Mouse (Mus musculus) heart, adult 2 months (tissue): ENCODE results near the gene Ttc33. TPM values are rescaled to one million over a fixed set of nuclear protein-coding genes. Genes with fewer than 3 reads are reported as not detected.

Source experiments
- DNase-seq, 2 experiments: peaks; one replicate each; pipeline ENCODE4 v3.0.0; 2021
- H3K27ac ChIP-seq: fragments of 200-600 bp; 2 replicates; pipeline ENCODE4 v1.8.1; 2022
- H3K27me3 ChIP-seq: fragments of 200-500 bp; 2 replicates; pipeline ENCODE4 v1.6.1; 2012; ENCODE audit warnings: mild to moderate bottlenecking, low read length, inconsistent platforms, mixed read lengths; ENCODE audit not compliant: control insufficient read depth, insufficient read depth
- H3K36me3 ChIP-seq: fragments of 200-500 bp; 2 replicates; pipeline ENCODE4 v1.6.1; 2012; ENCODE audit warnings: low read length, inconsistent platforms; ENCODE audit not compliant: control insufficient read depth, insufficient read depth
- H3K4me1 ChIP-seq: fragments of 200-500 bp; 2 replicates; pipeline ENCODE4 v1.6.1; 2011; ENCODE audit warnings: low read length; ENCODE audit not compliant: control insufficient read depth, insufficient read depth
- H3K4me3 ChIP-seq: fragments of 200-600 bp; 2 replicates; pipeline ENCODE4 v1.8.1; 2022
- H3K79me2 ChIP-seq: fragments of 200-500 bp; replicated peaks from 2 replicates; pipeline ENCODE4 v1.6.1; 2012; ENCODE audit warnings: mild to moderate bottlenecking, inconsistent platforms, low read length, moderate library complexity, mixed read lengths; ENCODE audit not compliant: control insufficient read depth, insufficient read depth
- H3K9ac ChIP-seq: fragments of 200-500 bp; 2 replicates; pipeline ENCODE4 v1.6.1; 2012; ENCODE audit warnings: low read depth, mild to moderate bottlenecking, control low read depth, inconsistent platforms, low read length, mixed read lengths
- CTCF ChIP-seq: fragments of 200-600 bp; IDR thresholded peaks from 2 replicates; pipeline ENCODE4 v1.8.1; 2022; ENCODE audit warnings: antibody characterized with exemption, mild to moderate bottlenecking, moderate library complexity
- EP300 ChIP-seq: fragments of 200-500 bp; IDR thresholded peaks from 2 replicates; pipeline ENCODE4 v1.6.1; 2011; ENCODE audit warnings: low read depth, low read length, control low read depth; ENCODE audit not compliant: insufficient read depth
- POLR2A ChIP-seq: fragments of 200-500 bp; IDR thresholded peaks from 2 replicates; pipeline ENCODE4 v1.6.1; 2011; ENCODE audit warnings: mild to moderate bottlenecking, low read depth, low read length, control low read depth; ENCODE audit not compliant: insufficient read depth
- WGBS: fragments of 180-500 bp; shearing (Covaris S2); methylation state at CpG from one replicate; pipeline ENCODE4 v1.1.7; 2018; 5-methylcytosine and 5-hydroxymethylcytosine counted together
- intact Hi-C: fragments of 180-260 bp; cut with DNase I; formaldehyde crosslinking; loops from one replicate; pipeline ENCODE4 v1.15.1; 2025
- polyA plus RNA-seq: library from polyadenylated mRNA; depleted of rRNA; stranded (reverse); fragments of >200 nt; gene quantifications from 2 replicates; pipeline ENCODE4 v1.2.3, GENCODE M21; 2012
- total RNA-seq, 2 experiments: library from RNA; stranded (reverse); gene quantifications; 2 replicates each; pipeline ENCODE4 v1.2.3; 2021

Gene Ttc33
- total and polyA plus RNA-seq, 3 experiments, result 10.4 to 45.2 (median 37.5) TPM

- no peak for TF ChIP-seq EP300
- TF ChIP-seq CTCF, result no peak
- no peak for TF ChIP-seq POLR2A
- H3K79me2 ChIP-seq, result peaks cover 2% of the 10 kb centered on the region; the same call in 1 of the 2 replicates
- no peak overlapping the region for H3K27ac ChIP-seq
- H3K27me3 ChIP-seq, result no peaks in the 10 kb centered on the region
- no peak for DNase-seq
- H3K36me3 ChIP-seq, result no peaks in the 10 kb centered on the region
- H3K9ac ChIP-seq, result no peak overlapping the region
- H3K4me3 ChIP-seq, result no peak overlapping the region
- intact Hi-C loops, result loop anchor here (2.0 to 5.0 kb wide), 2 partner anchors 25 to 35 kb away; partner anchors contain the start of genes Card6 and Rpl37
- WGBS, result 52% methylated on average over 5 of the region's 5 CpGs
- peaks cover 6% of the 10 kb centered on the region for H3K4me1 ChIP-seq
These were observed 43.3 kb upstream of the Ttc33 start for GRCm38 (mm10) chr15:5142047-5142446.

GRCm38 (mm10) chr15:5142714-5143113 lies 42.6 kb upstream of the Ttc33 start:
- no peaks in the 10 kb centered on the region for H3K27me3 ChIP-seq
- no peak overlapping the region for H3K9ac ChIP-seq
- no peaks in the 10 kb centered on the region for H3K36me3 ChIP-seq
- TF ChIP-seq POLR2A (no peak), EP300 (no peak), CTCF (no peak)
- 52% methylated on average over 5 of the region's 5 CpGs for WGBS
- H3K4me3 ChIP-seq, result peak overlapping the region; percentile 80
- DNase-seq, result no peak
- intact Hi-C loops, result loop anchor here (1.0 to 5.0 kb wide), 3 partner anchors 26 to 43 kb away; partner anchors contain the start of genes Card6, Rpl37 and Ttc33
- H3K79me2 ChIP-seq, result peaks cover 2% of the 10 kb centered on the region; the same call in 1 of the 2 replicates
- H3K4me1 ChIP-seq, result peaks cover 6% of the 10 kb centered on the region
- peak overlapping the region; percentile 79; the same call in 1 of the 2 replicates for H3K27ac ChIP-seq

- WGBS, result 1% methylated on average over 60 of the region's 80 CpGs
- Histone ChIP-seq H3K27me3 (no peaks in the 10 kb centered on the region), H3K79me2 (peaks cover 2% of the 10 kb centered on the region; the same call in 1 of the 2 replicates), H3K4me3 (peak within 1 kb of the TSS; percentile 90), H3K4me1 (peaks cover 6% of the 10 kb centered on the region), H3K36me3 (0 out of 2 replicates have a peak, but pooled peaks cover 2% of the 10 kb centered on the region), H3K27ac (peak within 1 kb of the TSS; percentile 88), H3K9ac (peak within 1 kb of the TSS; percentile 91)
- peak; percentile 86 to 88 for DNase-seq
- intact Hi-C loops, result loop anchor here (1.0 to 5.0 kb wide), 3 partner anchors 27 to 42 kb away; partner anchors contain the start of genes Card6, Rpl37 and Ttc33
- TF ChIP-seq CTCF, result peak; percentile 62
- peak; percentile 73 for TF ChIP-seq POLR2A
- TF ChIP-seq EP300, result 0 out of 2 replicates have a peak, but pooled peaks have one; percentile 15
These were observed 41.8 kb upstream of the Ttc33 start, which contains the start of gene Prkaa1 for GRCm38 (mm10) chr15:5143361-5144020. Prkaa1 (plus strand) TSS chr15:5143861.

GRCm38 (mm10) chr15:5144021-5144778 lies 41.1 kb upstream of the Ttc33 start:
- intact Hi-C loops, result loop anchor here (5.0 kb wide), 1 partner anchor 37 kb away; the partner anchor contains the start of gene Card6
- H3K4me3 ChIP-seq, result peak overlapping the region; percentile 90
- no peak for TF ChIP-seq EP300
- peak; percentile 52 for TF ChIP-seq CTCF
- TF ChIP-seq POLR2A, result no peak
- H3K36me3 ChIP-seq, result peaks cover 6% of the 10 kb centered on the region; the same call in 1 of the 2 replicates
- H3K27ac ChIP-seq, result peak overlapping the region; percentile 88
- H3K9ac ChIP-seq, result peak overlapping the region; percentile 91
- peaks cover 2% of the 10 kb centered on the region; the same call in 1 of the 2 replicates for H3K79me2 ChIP-seq
- no peak for DNase-seq
- no peaks in the 10 kb centered on the region for H3K27me3 ChIP-seq
- 2% methylated on average over 61 of the region's 61 CpGs for WGBS
- H3K4me1 ChIP-seq, result peaks cover 6% of the 10 kb centered on the region

GRCm38 (mm10) chr15:5145196-5145945 lies 40.0 kb upstream of the Ttc33 start:
- TF ChIP-seq EP300 (no peak), POLR2A (no peak), CTCF (no peak)
- WGBS, result 49% methylated on average over 9 of the region's 9 CpGs
- H3K9ac ChIP-seq, result no peak overlapping the region
- no peak overlapping the region for H3K27ac ChIP-seq
- H3K36me3 ChIP-seq, result peaks cover 9% of the 10 kb centered on the region
- H3K79me2 ChIP-seq, result peaks cover 3% of the 10 kb centered on the region
- no peaks in the 10 kb centered on the region for H3K27me3 ChIP-seq
- H3K4me3 ChIP-seq, result no peak overlapping the region
- DNase-seq, result no peak
- intact Hi-C loops, result no loop called here
- H3K4me1 ChIP-seq, result peaks cover 8% of the 10 kb centered on the region
